Mouse (Mus musculus): ENCODE results near the gene Snapc1. TPM values are rescaled to one million over a fixed set of nuclear protein-coding genes. Genes with fewer than 3 reads are reported as not detected.

Snapc1 gene
- polyA plus RNA-seq, 1 experiment from 2014 or later: 37.1 TPM

GRCm38 (mm10) chr12:73952879-73953278, 11.4 kb upstream of the Snapc1 start:
- Histone ChIP-seq H3K27me3 (ENCODE audit: control insufficient read depth, insufficient read depth, low read length) (no peaks in the 10 kb centered on the region), H3K4me1 (replicated peaks; ENCODE audit: control insufficient read depth, insufficient read depth, low read length) (peaks cover 17% of the 10 kb centered on the region), H3K36me3 (replicated peaks; ENCODE audit: control insufficient read depth, insufficient read depth) (peaks cover under 1% of the 10 kb centered on the region; the same call in 1 of the 2 replicates), H3K9ac (peak overlapping the region; percentile 44), H3K4me3 (replicated peaks; ENCODE audit: low read length) (peak overlapping the region; percentile 25), H3K4me2 (replicated peaks) (peak overlapping the region; percentile 61), H3K27ac (no peak overlapping the region), H3K9me3 (ENCODE audit: control insufficient read depth, low read length) (no peaks in the 10 kb centered on the region)
- peak; percentile 52; the same call in 1 of the 2 replicates for ATAC-seq (ENCODE audit: low FRiP score)
- 7% methylated on average over 15 of the region's 15 CpGs for WGBS
- DNase-seq (ENCODE audit: low spot score): peak; percentile 66

DNA sequence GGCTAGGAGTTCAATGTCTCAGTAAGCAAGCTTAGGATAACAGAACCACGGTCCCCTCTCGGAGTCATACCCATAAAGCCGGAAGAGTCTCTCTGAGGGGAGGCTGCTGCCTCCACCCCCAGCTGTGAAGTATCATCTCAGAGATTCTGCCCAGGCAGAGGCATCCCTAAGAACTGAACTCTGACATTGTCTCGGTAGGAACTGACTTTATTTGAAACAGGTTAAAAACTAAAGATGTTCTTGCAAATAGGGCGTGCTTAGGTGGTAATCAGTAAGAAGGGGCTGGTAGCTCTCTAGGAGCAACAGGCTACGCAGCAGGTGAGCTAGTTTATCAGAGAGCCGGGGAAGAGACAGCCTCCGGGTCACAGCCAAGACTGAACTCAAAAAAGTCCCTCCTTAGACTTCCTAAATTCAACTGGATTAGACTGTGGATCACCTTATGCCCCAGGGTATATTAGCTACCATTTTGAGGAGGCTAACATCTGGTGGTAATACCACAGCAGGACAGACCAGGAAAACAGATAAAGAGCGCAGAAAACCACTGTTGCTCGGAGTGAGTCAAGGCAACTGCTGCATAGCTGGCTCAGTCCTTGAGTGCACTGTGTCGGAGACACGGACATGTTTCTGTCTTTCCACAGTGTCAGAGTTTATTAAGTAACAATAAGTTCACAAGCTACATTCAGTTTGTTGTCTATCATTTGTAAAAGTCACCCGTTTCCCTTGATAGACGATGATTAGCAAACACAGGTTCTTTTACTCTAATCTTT, 10.7 kb upstream of the Snapc1 start:
- Histone ChIP-seq H3K27me3 (ENCODE audit: control insufficient read depth, insufficient read depth, low read length) (no peaks in the 10 kb centered on the region), H3K4me1 (replicated peaks; ENCODE audit: control insufficient read depth, insufficient read depth, low read length) (peaks cover 17% of the 10 kb centered on the region), H3K9me3 (ENCODE audit: control insufficient read depth, low read length) (no peaks in the 10 kb centered on the region), H3K4me3 (replicated peaks; ENCODE audit: low read length) (peak overlapping the region; percentile 25), H3K9ac (peak overlapping the region; percentile 44), H3K27ac (no peak overlapping the region), H3K4me2 (replicated peaks) (peak overlapping the region; percentile 61), H3K36me3 (replicated peaks; ENCODE audit: control insufficient read depth, insufficient read depth) (no peaks in the 10 kb centered on the region)
- 52% methylated on average over 14 of the region's 14 CpGs for WGBS
- DNase-seq (ENCODE audit: low spot score) (no peak), ATAC-seq (ENCODE audit: low FRiP score) (no peak)

DNA sequence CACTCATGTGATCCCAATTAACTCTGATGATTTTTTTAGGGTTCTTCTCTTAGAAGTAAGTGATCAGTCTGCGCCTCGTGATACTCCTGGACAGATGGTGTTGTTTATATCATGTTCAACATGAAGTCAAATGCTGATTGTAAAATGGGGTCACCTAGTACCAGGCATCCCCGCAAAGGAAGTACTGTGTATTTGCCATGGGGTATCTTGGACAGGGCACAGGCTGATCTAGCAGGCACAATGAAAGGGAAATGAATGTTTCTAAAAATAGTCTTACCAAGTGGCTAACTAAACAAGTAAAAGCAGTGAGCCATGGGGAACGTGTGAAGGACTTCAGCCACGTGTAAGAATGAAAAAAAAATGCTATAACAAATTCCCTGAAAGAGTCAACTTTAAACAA, 9.5 kb upstream of the Snapc1 start:
- ATAC-seq (ENCODE audit: low FRiP score) (no peak), DNase-seq (ENCODE audit: low spot score) (no peak)
- no peak overlapping the region for H3K9ac ChIP-seq
- H3K4me1 ChIP-seq (replicated peaks; ENCODE audit: control insufficient read depth, insufficient read depth, low read length): peaks cover 8% of the 10 kb centered on the region
- no peaks in the 10 kb centered on the region for H3K27me3 ChIP-seq (ENCODE audit: control insufficient read depth, insufficient read depth, low read length)
- no peak overlapping the region for H3K27ac ChIP-seq
- H3K9me3 ChIP-seq (ENCODE audit: control insufficient read depth, low read length): no peaks in the 10 kb centered on the region
- H3K4me3 ChIP-seq (replicated peaks; ENCODE audit: low read length): no peak overlapping the region
- H3K4me2 ChIP-seq (replicated peaks): no peak overlapping the region
- no peaks in the 10 kb centered on the region for H3K36me3 ChIP-seq (replicated peaks; ENCODE audit: control insufficient read depth, insufficient read depth)
- 84% methylated on average over 5 of the region's 5 CpGs for WGBS

DNA sequence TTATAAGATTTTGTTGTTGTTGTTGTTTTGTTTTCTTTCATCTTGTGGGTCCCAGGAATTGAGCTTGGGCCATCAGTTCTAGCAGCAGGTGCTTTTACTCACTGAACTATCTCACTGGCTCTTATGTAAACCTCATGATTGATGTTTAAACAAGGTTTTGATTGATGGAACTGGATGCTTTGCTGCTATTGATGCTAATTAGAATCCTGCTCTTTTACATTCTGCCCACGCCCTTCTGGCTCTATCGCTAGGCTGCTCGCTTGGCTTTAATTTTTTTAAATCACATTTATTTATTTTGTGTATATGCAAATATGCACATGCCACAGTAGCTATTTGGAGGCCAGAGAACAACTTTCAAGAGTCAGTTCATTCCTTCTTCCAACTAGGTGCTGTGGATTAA, 6.6 kb upstream of the Snapc1 start:
- Histone ChIP-seq H3K4me1 (replicated peaks; ENCODE audit: control insufficient read depth, insufficient read depth, low read length) (peaks cover 6% of the 10 kb centered on the region), H3K36me3 (replicated peaks; ENCODE audit: control insufficient read depth, insufficient read depth) (no peaks in the 10 kb centered on the region), H3K9me3 (ENCODE audit: control insufficient read depth, low read length) (no peaks in the 10 kb centered on the region), H3K4me3 (replicated peaks; ENCODE audit: low read length) (no peak overlapping the region), H3K4me2 (replicated peaks) (no peak overlapping the region), H3K27ac (no peak overlapping the region), H3K27me3 (ENCODE audit: control insufficient read depth, insufficient read depth, low read length) (no peaks in the 10 kb centered on the region), H3K9ac (no peak overlapping the region)
- ATAC-seq (ENCODE audit: low FRiP score): no peak
- 80% methylated on average over 3 of the region's 3 CpGs for WGBS
- DNase-seq (ENCODE audit: low spot score): no peak

DNA sequence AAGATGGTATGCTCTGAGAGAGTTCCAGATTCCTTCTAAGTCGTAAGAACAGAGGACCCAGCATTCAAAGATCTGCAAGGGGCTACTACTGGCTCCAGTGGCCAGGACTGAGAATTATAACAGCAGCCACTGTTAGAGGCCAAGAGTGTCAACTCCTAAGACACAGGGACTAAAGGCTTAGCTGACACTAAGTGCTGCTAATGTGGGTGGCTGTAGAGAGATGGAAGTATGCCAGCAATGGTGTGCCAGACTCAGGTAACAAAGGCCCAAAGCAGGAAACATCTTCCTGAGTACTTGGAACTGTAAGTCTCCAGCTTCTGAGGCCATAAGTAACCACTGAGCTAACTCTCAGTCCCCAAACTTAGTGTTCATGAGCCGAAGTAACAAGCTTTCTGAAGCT, 5.5 kb upstream of the Snapc1 start:
- no peak overlapping the region for H3K27ac ChIP-seq
- DNase-seq (ENCODE audit: low spot score) (no peak), ATAC-seq (ENCODE audit: low FRiP score) (no peak)
- WGBS: 87% methylated on average over 2 of the region's 2 CpGs
- no peaks in the 10 kb centered on the region for H3K27me3 ChIP-seq (ENCODE audit: control insufficient read depth, insufficient read depth, low read length)
- H3K4me1 ChIP-seq (replicated peaks; ENCODE audit: control insufficient read depth, insufficient read depth, low read length): no peaks in the 10 kb centered on the region
- H3K4me3 ChIP-seq (replicated peaks; ENCODE audit: low read length): no peak overlapping the region
- H3K36me3 ChIP-seq (replicated peaks; ENCODE audit: control insufficient read depth, insufficient read depth): no peaks in the 10 kb centered on the region
- H3K9me3 ChIP-seq (ENCODE audit: control insufficient read depth, low read length): no peaks in the 10 kb centered on the region
- H3K4me2 ChIP-seq (replicated peaks): no peak overlapping the region
- no peak overlapping the region for H3K9ac ChIP-seq

- Histone ChIP-seq H3K4me1 (replicated peaks; ENCODE audit: control insufficient read depth, insufficient read depth, low read length) (peaks cover 17% of the 10 kb centered on the region), H3K9me3 (ENCODE audit: control insufficient read depth, low read length) (peaks cover 8% of the 10 kb centered on the region; the same call in 1 of the 2 replicates), H3K27ac (no peak overlapping the region), H3K27me3 (ENCODE audit: control insufficient read depth, insufficient read depth, low read length) (no peaks in the 10 kb centered on the region), H3K36me3 (replicated peaks; ENCODE audit: control insufficient read depth, insufficient read depth) (peaks cover 59% of the 10 kb centered on the region), H3K4me3 (replicated peaks; ENCODE audit: low read length) (no peak overlapping the region), H3K4me2 (replicated peaks) (no peak overlapping the region), H3K9ac (no peak overlapping the region)
- ATAC-seq (ENCODE audit: low FRiP score) (no peak), DNase-seq (ENCODE audit: low spot score) (no peak)
- WGBS: 97% methylated on average over 8 of the region's 8 CpGs
Observed at GRCm38 (mm10) chr12:73969142-73969541, 4.9 kb downstream of the Snapc1 start.

DNA sequence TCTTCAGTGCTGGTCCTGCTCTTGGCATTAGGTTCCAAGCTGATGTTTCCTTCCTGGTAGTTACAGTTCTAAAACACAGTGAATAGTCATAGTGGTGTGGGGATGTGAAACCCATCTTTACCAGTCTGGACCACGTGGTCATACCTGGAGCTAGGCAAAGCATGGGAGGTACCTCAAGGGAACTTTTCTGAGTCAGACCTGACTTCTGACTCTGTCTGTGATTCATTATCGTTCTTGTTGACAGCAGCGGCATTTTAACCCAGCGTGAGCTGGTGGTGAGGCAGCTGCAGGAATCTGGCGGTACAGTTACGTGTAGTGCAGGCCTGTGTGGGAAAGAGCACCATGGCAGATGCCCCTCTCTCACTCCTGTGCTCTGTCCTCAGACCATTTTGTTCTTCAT, 10.3 kb downstream of the Snapc1 start:
- Histone ChIP-seq H3K27me3 (ENCODE audit: control insufficient read depth, insufficient read depth, low read length) (no peaks in the 10 kb centered on the region), H3K9ac (no peak overlapping the region), H3K4me1 (replicated peaks; ENCODE audit: control insufficient read depth, insufficient read depth, low read length) (no peaks in the 10 kb centered on the region), H3K9me3 (ENCODE audit: control insufficient read depth, low read length) (peaks cover 8% of the 10 kb centered on the region; the same call in 1 of the 2 replicates), H3K27ac (no peak overlapping the region), H3K36me3 (replicated peaks; ENCODE audit: control insufficient read depth, insufficient read depth) (peaks cover 92% of the 10 kb centered on the region), H3K4me2 (replicated peaks) (no peak overlapping the region), H3K4me3 (replicated peaks; ENCODE audit: low read length) (no peak overlapping the region)
- WGBS: 93% methylated on average over 6 of the region's 6 CpGs
- no peak for DNase-seq (ENCODE audit: low spot score)
- no peak for ATAC-seq (ENCODE audit: low FRiP score)

GRCm38 (mm10) chr12:73978144-73978543, 13.9 kb downstream of the Snapc1 start:
- no peaks in the 10 kb centered on the region for H3K4me1 ChIP-seq (replicated peaks; ENCODE audit: control insufficient read depth, insufficient read depth, low read length)
- H3K36me3 ChIP-seq (replicated peaks; ENCODE audit: control insufficient read depth, insufficient read depth): peaks cover 87% of the 10 kb centered on the region
- H3K4me2 ChIP-seq (replicated peaks): no peak overlapping the region
- DNase-seq (ENCODE audit: low spot score) (no peak), ATAC-seq (ENCODE audit: low FRiP score) (no peak)
- H3K9me3 ChIP-seq (ENCODE audit: control insufficient read depth, low read length): no peaks in the 10 kb centered on the region
- no peaks in the 10 kb centered on the region for H3K27me3 ChIP-seq (ENCODE audit: control insufficient read depth, insufficient read depth, low read length)
- WGBS: 90% methylated on average over 3 of the region's 3 CpGs
- no peak overlapping the region for H3K27ac ChIP-seq
- no peak overlapping the region for H3K9ac ChIP-seq
- no peak overlapping the region for H3K4me3 ChIP-seq (replicated peaks; ENCODE audit: low read length)

DNA sequence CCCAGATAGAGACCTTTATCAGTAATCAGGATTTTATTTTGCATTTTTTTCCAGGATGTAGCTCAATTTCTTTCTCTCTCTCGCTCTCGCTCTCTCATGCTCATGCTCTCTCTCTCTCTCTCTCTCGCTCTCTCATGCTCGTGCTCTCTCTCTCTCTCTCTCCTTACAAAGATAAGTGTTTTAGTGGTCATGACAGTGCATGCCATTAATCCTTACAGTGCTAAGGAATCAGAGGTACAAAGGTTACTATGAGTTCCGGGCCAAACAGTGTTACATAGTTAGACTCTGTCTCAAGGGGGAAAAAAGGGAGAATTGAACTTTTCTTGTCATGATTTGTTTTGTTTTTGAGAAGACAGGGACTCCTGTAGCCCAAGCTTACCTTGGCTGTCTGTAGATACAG, 15.4 kb downstream of the Snapc1 start:
- Histone ChIP-seq H3K27me3 (ENCODE audit: control insufficient read depth, insufficient read depth, low read length) (no peaks in the 10 kb centered on the region), H3K4me1 (replicated peaks; ENCODE audit: control insufficient read depth, insufficient read depth, low read length) (no peaks in the 10 kb centered on the region), H3K9ac (no peak overlapping the region), H3K27ac (no peak overlapping the region), H3K36me3 (replicated peaks; ENCODE audit: control insufficient read depth, insufficient read depth) (peaks cover 90% of the 10 kb centered on the region), H3K9me3 (ENCODE audit: control insufficient read depth, low read length) (no peaks in the 10 kb centered on the region), H3K4me3 (replicated peaks; ENCODE audit: low read length) (no peak overlapping the region), H3K4me2 (replicated peaks) (no peak overlapping the region)
- no peak for ATAC-seq (ENCODE audit: low FRiP score)
- DNase-seq (ENCODE audit: low spot score): no peak
- 94% methylated on average over 5 of the region's 5 CpGs for WGBS

All from hindbrain, embryonic 14.5 days (tissue).